Mouse (Mus musculus) limb, embryonic 14.5 days (tissue): ENCODE data around the gene Try10. TPM values are rescaled to one million over a fixed set of nuclear protein-coding genes. Genes with fewer than 3 reads are reported as not detected.

Source experiments
- polyA plus RNA-seq, 2 experiments: library from polyadenylated mRNA; depleted of rRNA in 1 of 2; stranded (reverse) in 1 of 2; unstranded in 1 of 2; fragments of >200 nt; fragmentation: Nextera tagmentation in 1 of 2; extraction: Ambion mirVana in 1 of 2; gene quantifications; 2 replicates each; pipeline versions ENCODE4 v1.2.1 to v1.2.3; 2012 to 2014

The Try10 gene
- polyA plus RNA-seq, 2 experiments, result not detected

Other genes starting within 250 kb of the Try10 start
- gene Try4, start 51.8 kb upstream of the Try10 start, polyA plus RNA-seq (2012; rRNA removed), result 0.24 TPM in 1 of 2 replicates, not detected in the other
- gene Try4, start 51.8 kb upstream of the Try10 start, polyA plus RNA-seq (2014; fragmentation: Nextera tagmentation; extraction: Ambion mirVana), result not detected in 2 replicates
- not detected in 2 replicates for gene Try5, start 37.3 kb upstream of the Try10 start, polyA plus RNA-seq (2012; rRNA removed)
- gene Try5, start 37.3 kb upstream of the Try10 start, polyA plus RNA-seq (2014; fragmentation: Nextera tagmentation; extraction: Ambion mirVana), result not detected in 2 replicates
- gene Prss3, start 23.6 kb downstream of the Try10 start, polyA plus RNA-seq (2012; rRNA removed), result not detected in 2 replicates
- not detected in 2 replicates for gene Prss3, start 23.6 kb downstream of the Try10 start, polyA plus RNA-seq (2014; fragmentation: Nextera tagmentation; extraction: Ambion mirVana)
- not detected in 2 replicates for gene Gm5771, start 38.3 kb downstream of the Try10 start, polyA plus RNA-seq (2012; rRNA removed)
- not detected in 2 replicates for gene Gm5771, start 38.3 kb downstream of the Try10 start, polyA plus RNA-seq (2014; fragmentation: Nextera tagmentation; extraction: Ambion mirVana)
- gene Gm10334, start 92.0 kb downstream of the Try10 start, polyA plus RNA-seq (2012; rRNA removed), result not detected in 2 replicates
- gene Gm10334, start 92.0 kb downstream of the Try10 start, polyA plus RNA-seq (2014; fragmentation: Nextera tagmentation; extraction: Ambion mirVana), result not detected in 2 replicates
- gene Prss1, start 104.8 kb downstream of the Try10 start, polyA plus RNA-seq (2012; rRNA removed), result not detected in 2 replicates
- not detected in 2 replicates for gene Prss1, start 104.8 kb downstream of the Try10 start, polyA plus RNA-seq (2014; fragmentation: Nextera tagmentation; extraction: Ambion mirVana)
- gene Prss2, start 167.7 kb downstream of the Try10 start, polyA plus RNA-seq (2012; rRNA removed), result 0.08 and 0.18 TPM in 2 replicates
- gene Prss2, start 167.7 kb downstream of the Try10 start, polyA plus RNA-seq (2014; fragmentation: Nextera tagmentation; extraction: Ambion mirVana), result not detected in 2 replicates